Mouse (Mus musculus): ENCODE measurements around the gene Chrd. TPM values are rescaled to one million over a fixed set of nuclear protein-coding genes. Genes with fewer than 3 reads are reported as not detected.

Gene Chrd
- polyA plus RNA-seq, 1 experiment = 3.6 TPM

DNA sequence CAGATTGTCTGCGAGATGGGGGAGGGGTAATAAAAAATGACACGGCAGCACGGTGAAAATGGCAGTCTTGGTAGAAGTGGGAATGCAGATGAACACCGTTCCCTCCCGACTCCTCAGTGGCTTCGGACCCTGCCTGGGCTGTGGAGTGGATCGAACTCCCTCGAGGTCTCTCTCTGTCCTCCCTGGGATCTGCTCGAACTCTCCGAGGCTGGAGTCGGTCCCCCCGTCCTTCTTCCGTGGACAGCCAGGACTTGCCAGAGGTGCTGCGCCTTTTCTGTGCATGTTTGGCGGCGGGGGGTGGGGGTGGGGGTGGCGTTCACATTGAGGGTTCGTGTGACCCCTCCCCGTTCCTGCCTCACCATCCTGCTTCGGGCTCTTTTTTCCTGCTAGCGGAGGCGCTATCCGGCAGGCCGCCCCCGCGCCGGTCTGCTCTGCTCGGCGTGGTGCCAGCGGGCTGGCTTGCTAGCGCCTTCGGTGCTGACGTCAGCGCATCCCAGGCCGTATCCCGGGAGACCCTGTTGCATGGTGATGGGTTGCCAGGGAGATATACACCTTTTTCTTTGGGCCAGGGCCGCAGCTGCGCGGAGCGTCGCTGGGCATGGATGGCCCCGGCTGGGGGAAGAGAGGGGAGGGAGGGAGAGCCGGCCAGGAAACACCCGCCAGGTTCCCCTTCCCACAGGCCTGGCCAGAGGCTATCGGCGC is 37.2 kb upstream of the Chrd start:
- H3K4me3 ChIP-seq (ENCODE audit: control insufficient read depth, insufficient read depth, low read length) = peak overlapping the region; percentile 4
- peak; percentile 20 for DNase-seq
- H3K27me3 ChIP-seq (ENCODE audit: control insufficient read depth, insufficient read depth, low read length) = no peaks in the 10 kb centered on the region; the same call in 1 of the 2 replicates
- TF ChIP-seq POLR2A (IDR thresholded peaks at IDR 0.05; ENCODE audit: control insufficient read depth, extremely low read depth, insufficient read depth, low read length, poor library complexity) (no peak), CTCF (IDR thresholded peaks at IDR 0.05; ENCODE audit: borderline replicate concordance, control insufficient read depth, extremely low read depth, insufficient read depth, low read length, poor library complexity) (no peak)
- no peak overlapping the region for H3K27ac ChIP-seq (ENCODE audit: control insufficient read depth, insufficient read depth, low read length)
- H3K36me3 ChIP-seq (ENCODE audit: control insufficient read depth, insufficient read depth, low read length) = no peaks in the 10 kb centered on the region
- H3K4me1 ChIP-seq (replicated peaks; ENCODE audit: control insufficient read depth, insufficient read depth, low read length) = peaks cover 14% of the 10 kb centered on the region
- 6% methylated on average over 46 of the region's 46 CpGs for WGBS

DNA sequence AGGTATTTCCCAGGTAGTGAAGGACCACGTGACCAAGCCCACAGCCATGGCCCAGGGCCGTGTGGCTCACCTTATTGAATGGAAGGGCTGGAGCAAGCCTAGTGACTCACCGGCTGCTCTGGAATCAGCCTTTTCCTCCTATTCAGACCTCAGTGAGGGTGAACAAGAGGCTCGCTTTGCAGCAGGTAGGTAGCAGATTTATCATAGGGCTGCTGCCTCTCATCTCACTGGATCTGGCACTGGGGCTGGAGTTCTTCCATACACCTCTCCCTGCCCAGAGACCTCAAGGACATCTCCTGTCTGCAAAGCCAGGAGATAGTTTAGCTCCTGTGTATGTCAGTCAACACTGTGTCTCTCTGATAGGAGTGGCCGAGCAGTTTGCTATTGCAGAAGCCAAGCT is 33.7 kb upstream of the Chrd start:
- DNase-seq = no peak
- no peaks in the 10 kb centered on the region for H3K36me3 ChIP-seq (ENCODE audit: control insufficient read depth, insufficient read depth, low read length)
- no peaks in the 10 kb centered on the region for H3K27me3 ChIP-seq (ENCODE audit: control insufficient read depth, insufficient read depth, low read length)
- TF ChIP-seq CTCF (IDR thresholded peaks at IDR 0.05; ENCODE audit: borderline replicate concordance, control insufficient read depth, extremely low read depth, insufficient read depth, low read length, poor library complexity) (no peak), POLR2A (IDR thresholded peaks at IDR 0.05; ENCODE audit: control insufficient read depth, extremely low read depth, insufficient read depth, low read length, poor library complexity) (no peak)
- no peak overlapping the region for H3K27ac ChIP-seq (ENCODE audit: control insufficient read depth, insufficient read depth, low read length)
- peaks cover 7% of the 10 kb centered on the region; the same call in 1 of the 2 replicates for H3K4me1 ChIP-seq (replicated peaks; ENCODE audit: control insufficient read depth, insufficient read depth, low read length)
- WGBS = 94% methylated on average over 5 of the region's 5 CpGs
- no peak overlapping the region for H3K4me3 ChIP-seq (ENCODE audit: control insufficient read depth, insufficient read depth, low read length)

DNA sequence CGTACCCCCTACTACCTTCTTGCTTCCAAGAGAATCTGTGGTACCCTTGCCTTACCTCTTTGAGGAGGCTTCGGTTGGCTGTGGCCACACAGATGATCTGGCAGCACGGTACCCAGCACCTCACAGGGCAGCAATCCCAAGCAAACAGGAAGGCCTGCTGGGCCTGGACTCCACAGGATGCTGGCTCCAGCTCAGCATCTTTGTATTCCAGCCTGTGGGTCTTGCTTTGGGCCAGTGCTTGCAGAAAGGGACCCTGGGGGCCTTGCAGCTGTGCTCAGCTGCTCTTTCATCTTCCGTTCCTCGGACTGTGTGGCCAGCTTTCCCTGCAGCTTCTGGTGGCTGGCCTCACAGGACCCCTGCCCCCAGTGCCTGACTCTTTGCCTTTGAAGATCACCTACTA is 32.9 kb upstream of the Chrd start:
- 89% methylated on average over 5 of the region's 5 CpGs for WGBS
- peaks cover 7% of the 10 kb centered on the region; the same call in 1 of the 2 replicates for H3K4me1 ChIP-seq (replicated peaks; ENCODE audit: control insufficient read depth, insufficient read depth, low read length)
- H3K27ac ChIP-seq (ENCODE audit: control insufficient read depth, insufficient read depth, low read length) = no peak overlapping the region
- H3K4me3 ChIP-seq (ENCODE audit: control insufficient read depth, insufficient read depth, low read length) = no peak overlapping the region
- DNase-seq = no peak
- H3K27me3 ChIP-seq (ENCODE audit: control insufficient read depth, insufficient read depth, low read length) = no peaks in the 10 kb centered on the region
- no peaks in the 10 kb centered on the region for H3K36me3 ChIP-seq (ENCODE audit: control insufficient read depth, insufficient read depth, low read length)
- TF ChIP-seq POLR2A (IDR thresholded peaks at IDR 0.05; ENCODE audit: control insufficient read depth, extremely low read depth, insufficient read depth, low read length, poor library complexity) = no peak
- no peak for TF ChIP-seq CTCF (IDR thresholded peaks at IDR 0.05; ENCODE audit: borderline replicate concordance, control insufficient read depth, extremely low read depth, insufficient read depth, low read length, poor library complexity)

DNA sequence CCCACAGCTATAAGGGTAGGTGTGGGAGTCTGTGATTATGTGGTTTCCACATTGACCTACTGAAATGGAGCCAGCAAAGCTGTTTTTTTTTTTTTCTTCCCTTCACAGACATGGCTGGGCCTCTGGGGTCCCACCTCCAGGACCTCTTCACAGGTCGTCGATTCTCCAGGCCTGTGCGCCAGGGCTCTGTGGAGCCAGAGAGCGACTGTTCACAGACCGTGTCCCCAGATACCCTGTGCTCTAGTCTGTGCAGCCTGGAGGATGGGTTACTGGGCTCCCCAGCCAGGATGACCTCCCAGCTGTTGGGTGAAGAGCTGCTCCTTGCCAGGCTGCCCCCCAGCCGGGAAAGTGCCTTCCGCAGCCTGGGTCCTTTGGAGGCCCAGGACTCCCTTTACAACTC is 31.6 kb upstream of the Chrd start:
- TF ChIP-seq CTCF (IDR thresholded peaks at IDR 0.05; ENCODE audit: borderline replicate concordance, control insufficient read depth, extremely low read depth, insufficient read depth, low read length, poor library complexity) (no peak), POLR2A (IDR thresholded peaks at IDR 0.05; ENCODE audit: control insufficient read depth, extremely low read depth, insufficient read depth, low read length, poor library complexity) (no peak)
- no peak overlapping the region for H3K4me3 ChIP-seq (ENCODE audit: control insufficient read depth, insufficient read depth, low read length)
- H3K27me3 ChIP-seq (ENCODE audit: control insufficient read depth, insufficient read depth, low read length) = no peaks in the 10 kb centered on the region
- H3K4me1 ChIP-seq (replicated peaks; ENCODE audit: control insufficient read depth, insufficient read depth, low read length) = 0 out of 2 replicates have a peak, but pooled peaks cover 2% of the 10 kb centered on the region
- H3K27ac ChIP-seq (ENCODE audit: control insufficient read depth, insufficient read depth, low read length) = no peak overlapping the region
- no peak for DNase-seq
- no peaks in the 10 kb centered on the region for H3K36me3 ChIP-seq (ENCODE audit: control insufficient read depth, insufficient read depth, low read length)
- WGBS = 87% methylated on average over 7 of the region's 7 CpGs

DNA sequence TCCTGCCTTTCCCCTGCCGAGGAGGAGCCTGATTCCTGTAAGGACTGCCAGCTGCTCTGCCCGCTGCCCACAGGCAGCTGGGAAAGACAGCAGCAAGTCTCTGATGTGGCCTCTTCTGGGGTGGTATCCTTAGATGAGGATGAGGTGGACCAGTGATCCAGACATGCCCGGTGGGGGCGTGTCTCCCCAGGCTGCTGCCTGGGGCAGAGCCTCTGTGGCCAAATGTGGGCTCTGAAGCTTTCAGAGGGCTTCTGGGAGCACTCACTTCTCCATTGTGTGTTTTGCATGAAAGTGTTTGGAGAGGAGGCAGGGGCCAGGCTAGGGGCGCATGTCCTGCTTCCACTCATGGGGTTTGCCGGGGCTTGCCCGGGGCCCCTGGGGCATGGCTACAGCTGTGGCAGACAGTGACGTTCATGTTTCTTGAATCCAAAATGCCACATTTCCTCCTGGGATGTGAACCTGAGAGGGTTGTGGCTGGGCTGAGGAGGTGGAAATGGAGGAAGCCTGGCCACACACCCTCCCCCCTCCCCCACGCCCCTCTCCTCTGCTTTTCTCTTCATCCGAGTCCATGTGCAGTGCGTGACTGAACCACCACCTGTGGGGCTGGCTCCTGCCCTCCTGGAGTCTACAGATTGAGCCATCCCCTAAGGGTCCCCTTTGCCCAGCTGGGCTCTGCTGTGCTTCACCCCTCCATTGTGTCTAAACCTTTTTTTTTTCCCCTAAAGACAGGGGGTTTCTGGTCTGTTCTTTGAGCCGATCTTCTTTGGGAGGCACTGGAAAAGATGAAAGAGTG is 31.0 kb upstream of the Chrd start:
- Histone ChIP-seq H3K36me3 (ENCODE audit: control insufficient read depth, insufficient read depth, low read length) (no peaks in the 10 kb centered on the region), H3K27me3 (ENCODE audit: control insufficient read depth, insufficient read depth, low read length) (no peaks in the 10 kb centered on the region), H3K4me1 (replicated peaks; ENCODE audit: control insufficient read depth, insufficient read depth, low read length) (0 out of 2 replicates have a peak, but pooled peaks cover 2% of the 10 kb centered on the region), H3K27ac (ENCODE audit: control insufficient read depth, insufficient read depth, low read length) (no peak overlapping the region), H3K4me3 (ENCODE audit: control insufficient read depth, insufficient read depth, low read length) (no peak overlapping the region)
- 74% methylated on average over 12 of the region's 12 CpGs for WGBS
- no peak for TF ChIP-seq CTCF (IDR thresholded peaks at IDR 0.05; ENCODE audit: borderline replicate concordance, control insufficient read depth, extremely low read depth, insufficient read depth, low read length, poor library complexity)
- TF ChIP-seq POLR2A (IDR thresholded peaks at IDR 0.05; ENCODE audit: control insufficient read depth, extremely low read depth, insufficient read depth, low read length, poor library complexity) = no peak
- no peak for DNase-seq

DNA sequence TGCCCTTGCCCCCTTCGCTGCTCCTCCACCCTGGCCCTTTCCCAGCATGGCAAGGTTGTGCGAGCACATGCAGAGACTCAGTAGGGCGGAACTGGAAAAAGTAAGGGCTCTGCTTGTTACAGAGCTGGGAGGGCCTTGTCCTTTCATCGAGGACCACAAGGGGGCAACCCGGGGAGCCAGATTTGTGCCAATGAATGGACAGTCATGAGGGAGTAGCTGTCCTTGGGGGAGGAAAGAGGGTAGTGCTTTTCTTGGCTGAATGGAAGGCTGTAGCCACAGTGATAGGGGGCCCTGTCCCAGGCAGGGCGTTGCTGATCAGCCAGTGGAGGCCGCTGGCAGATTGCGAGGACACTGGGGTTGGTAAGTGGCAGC is 30.4 kb upstream of the Chrd start:
- DNase-seq = peak; percentile 45
- WGBS = 50% methylated on average over 8 of the region's 8 CpGs
- H3K36me3 ChIP-seq (ENCODE audit: control insufficient read depth, insufficient read depth, low read length) = no peaks in the 10 kb centered on the region
- H3K27me3 ChIP-seq (ENCODE audit: control insufficient read depth, insufficient read depth, low read length) = no peaks in the 10 kb centered on the region
- H3K4me1 ChIP-seq (replicated peaks; ENCODE audit: control insufficient read depth, insufficient read depth, low read length) = 0 out of 2 replicates have a peak, but pooled peaks cover 2% of the 10 kb centered on the region
- no peak overlapping the region for H3K4me3 ChIP-seq (ENCODE audit: control insufficient read depth, insufficient read depth, low read length)
- TF ChIP-seq CTCF (IDR thresholded peaks at IDR 0.05; ENCODE audit: borderline replicate concordance, control insufficient read depth, extremely low read depth, insufficient read depth, low read length, poor library complexity) = peak; percentile 72; the same call in 1 of the 2 replicates
- no peak for TF ChIP-seq POLR2A (IDR thresholded peaks at IDR 0.05; ENCODE audit: control insufficient read depth, extremely low read depth, insufficient read depth, low read length, poor library complexity)
- no peak overlapping the region for H3K27ac ChIP-seq (ENCODE audit: control insufficient read depth, insufficient read depth, low read length)
